Mouse (Mus musculus): ENCODE results near the gene Cap2. TPM values are rescaled to one million over a fixed set of nuclear protein-coding genes. Genes with fewer than 3 reads are reported as not detected.

Gene Cap2
- polyA plus RNA-seq, 1 experiment: 6.2 TPM

- no peaks in the 10 kb centered on the region for H3K27me3 ChIP-seq (ENCODE audit: control insufficient read depth, insufficient read depth, low read length)
- H3K27ac ChIP-seq (ENCODE audit: insufficient read depth, low read depth, low read length): no peak overlapping the region
- TF ChIP-seq POLR2A (IDR thresholded peaks at IDR 0.05; ENCODE audit: low read depth, low read length) (no peak), CTCF (IDR thresholded peaks at IDR 0.05; ENCODE audit: extremely low read depth, insufficient read length, insufficient replicate concordance, low read depth, low read length) (no peak)
- 88% methylated on average over 1 of the region's 1 CpGs for WGBS
- H3K4me3 ChIP-seq (ENCODE audit: low read depth, low read length): no peak overlapping the region
- H3K36me3 ChIP-seq (ENCODE audit: control insufficient read depth, insufficient read depth, low read length): peaks cover 23% of the 10 kb centered on the region
- H3K4me1 ChIP-seq (ENCODE audit: control insufficient read depth, insufficient read depth, insufficient read length, low read length): peaks cover 6% of the 10 kb centered on the region; the same call in 1 of the 2 replicates
Observed at GRCm38 (mm10) chr13:46699372-46699771, 197.7 kb downstream of the Cap2 start.

Other genes with a start within 250 kb of the Cap2 start
- gene Stmnd1, start 228.1 kb upstream of the Cap2 start, polyA plus RNA-seq (2012; rRNA removed): 0.06 TPM in 1 of 2 replicates, not detected in the other
- 19.7 and 29.6 TPM in 2 replicates for gene Rbm24, start 83.4 kb upstream of the Cap2 start, polyA plus RNA-seq (2012; rRNA removed)
- gene Fam8a1, start 167.7 kb downstream of the Cap2 start, polyA plus RNA-seq (2012; rRNA removed): 26.9 and 57.0 TPM in 2 replicates
- gene Nup153, start 226.1 kb downstream of the Cap2 start, polyA plus RNA-seq (2012; rRNA removed): 23.0 and 32.5 TPM in 2 replicates

Data from small intestine, adult 2 months (tissue).